Comparison of ENCODE assay signal across 28 mouse cellular contexts in the genomic region with DNA sequence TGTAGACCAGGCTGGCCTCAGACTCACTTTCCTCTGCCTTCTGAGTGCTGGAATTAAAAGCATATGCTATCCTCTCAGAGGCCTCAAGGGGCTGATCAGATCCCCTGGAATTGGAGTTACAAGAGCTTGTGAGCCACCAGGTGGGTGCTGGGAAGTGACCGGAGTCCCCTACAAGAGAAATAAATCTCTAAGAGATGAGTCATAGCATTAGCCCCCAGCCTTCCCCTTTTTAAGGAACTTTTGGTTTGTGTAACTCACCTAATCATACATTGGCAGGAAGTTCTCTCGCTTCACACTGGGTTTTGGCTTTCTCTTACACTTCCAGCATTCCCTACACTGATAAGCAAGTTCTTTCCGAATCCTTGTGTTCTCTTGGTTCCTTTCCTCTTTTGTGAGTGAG. TPM values are rescaled to one million over a fixed set of nuclear protein-coding genes. Genes with fewer than 3 reads are reported as not detected.
A peak's percentile ranks its signal among the peaks of the same experiment; 100 is the strongest.
DNase-seq lines count a peak whose midpoint lies in the region; ATAC-seq and TF ChIP-seq lines count a peak whose summit lies in the region.
"Had no signal": no experiment of that assay in that cellular context is flagged by ENCODE, and none has a peak within 500 bp of the region (broad histone marks: within the 10 kb centered on the region; RNA-seq: fewer than 3 reads in every experiment).

No protein-coding gene starts in this region.

- no peak overlapping the region for H3K4me3 ChIP-seq in heart, embryonic 12.5 days
- H3K4me3 ChIP-seq in heart, adult 2 months: no peak overlapping the region
- no peak overlapping the region for H3K4me3 ChIP-seq in lung, postnatal 0 days (ENCODE audit: low read depth, low read length)
- no peak overlapping the region for H3K4me3 ChIP-seq in stomach, postnatal 0 days (ENCODE audit: low read depth, low read length)
- H3K4me3 ChIP-seq: gastrocnemius, adult 2 months; hindbrain, embryonic 13.5 days; kidney, embryonic 15.5 days; limb, embryonic 13.5 days; liver, embryonic 12.5 days; midbrain, embryonic 10.5 days; neural tube, embryonic 15.5 days had no signal

- intact Hi-C loops in heart, adult 2 months (cut with DNase I): no loop called here

- TF ChIP-seq POLR2A in heart, adult 2 months (IDR thresholded peaks at IDR 0.05; ENCODE audit: insufficient read depth, low read depth, low read length): no peak

- H3K4me2 ChIP-seq in heart, embryonic 12.5 days: no peak overlapping the region
- no peak overlapping the region for H3K4me2 ChIP-seq in lung, postnatal 0 days (replicated peaks; ENCODE audit: low read depth, low read length)
- no peak overlapping the region for H3K4me2 ChIP-seq in stomach, postnatal 0 days (replicated peaks; ENCODE audit: low read depth)
- H3K4me2 ChIP-seq: hindbrain, embryonic 13.5 days; kidney, embryonic 15.5 days; limb, embryonic 13.5 days; liver, embryonic 12.5 days; neural tube, embryonic 15.5 days had no signal

- peaks cover 100% of the 10 kb centered on the region for H3K36me3 ChIP-seq in heart, embryonic 12.5 days
- no peaks in the 10 kb centered on the region for H3K36me3 ChIP-seq in heart, adult 2 months (ENCODE audit: control insufficient read depth, insufficient read depth, low read length)
- no peaks in the 10 kb centered on the region for H3K36me3 ChIP-seq in lung, postnatal 0 days (ENCODE audit: insufficient read depth, low read length)
- no peaks in the 10 kb centered on the region for H3K36me3 ChIP-seq in stomach, postnatal 0 days (ENCODE audit: control insufficient read depth, insufficient read depth, low read length)
- H3K36me3 ChIP-seq: kidney, embryonic 15.5 days; limb, embryonic 13.5 days; liver, embryonic 12.5 days had no signal

- H3K27me3 ChIP-seq in heart, embryonic 12.5 days (replicated peaks): no peaks in the 10 kb centered on the region
- H3K27me3 ChIP-seq in heart, adult 2 months (ENCODE audit: control insufficient read depth, insufficient read depth, low read length): no peaks in the 10 kb centered on the region
- no peaks in the 10 kb centered on the region for H3K27me3 ChIP-seq in lung, postnatal 0 days (replicated peaks; ENCODE audit: insufficient read depth, low read length)
- H3K27me3 ChIP-seq in stomach, postnatal 0 days (ENCODE audit: control insufficient read depth, insufficient read depth, low read length): no peaks in the 10 kb centered on the region
- H3K27me3 ChIP-seq: hindbrain, embryonic 13.5 days; kidney, embryonic 15.5 days; limb, embryonic 13.5 days; neural tube, embryonic 15.5 days; Patski had no signal

- no peak for ATAC-seq in heart, embryonic 12.5 days (ENCODE audit: insufficient number of reproducible peaks, low FRiP score)
- no peak for ATAC-seq in lung, postnatal 0 days
- peak; percentile 37 for ATAC-seq in common myeloid progenitor, adult 5-6 weeks (replicated peaks; ENCODE audit: low read depth, poor library complexity, severe bottlenecking)
- no peak for ATAC-seq in stomach, postnatal 0 days (ENCODE audit: low FRiP score, low TSS enrichment)
- ATAC-seq in monocyte, adult 5-6 weeks (replicated peaks; ENCODE audit: insufficient number of reproducible peaks, low FRiP score, low TSS enrichment, poor library complexity, severe bottlenecking): no peak
- ATAC-seq: forebrain, embryonic 14.5 days; liver, embryonic 12.5 days; midbrain, embryonic 16.5 days; Patski had no signal

- TF ChIP-seq CTCF in heart, adult 2 months (IDR thresholded peaks at IDR 0.05): no peak
- TF ChIP-seq CTCF in lung, postnatal 0 days (IDR thresholded peaks at IDR 0.05): no peak
- 0 out of 2 replicates have a peak, but pooled peaks have one; percentile 7 for TF ChIP-seq CTCF in stomach, postnatal 0 days (IDR thresholded peaks at IDR 0.05; ENCODE audit: low read depth)

- H3K79me2 ChIP-seq in heart, adult 2 months (replicated peaks; ENCODE audit: control insufficient read depth, insufficient read depth, low read length): no peaks in the 10 kb centered on the region

- TF ChIP-seq EP300 in heart, adult 2 months (IDR thresholded peaks at IDR 0.05; ENCODE audit: insufficient read depth, low read depth, low read length): no peak
- no peak for TF ChIP-seq EP300 in lung, postnatal 0 days (IDR thresholded peaks at IDR 0.05)
- no peak for TF ChIP-seq EP300 in stomach, postnatal 0 days (optimal IDR thresholded peaks at IDR 0.05)

- 0 out of 2 replicates have a peak overlapping the region, but pooled peaks have one; percentile 28 for H3K9ac ChIP-seq in heart, embryonic 12.5 days
- no peak overlapping the region for H3K9ac ChIP-seq in heart, adult 2 months (ENCODE audit: low read depth, low read length)
- H3K9ac ChIP-seq in lung, postnatal 0 days (replicated peaks; ENCODE audit: low read depth): no peak overlapping the region
- H3K9ac ChIP-seq in stomach, postnatal 0 days (ENCODE audit: low read length): no peak overlapping the region
- H3K9ac ChIP-seq: hindbrain, embryonic 13.5 days; kidney, embryonic 15.5 days; limb, embryonic 13.5 days; liver, embryonic 12.5 days; neural tube, embryonic 15.5 days had no signal

- H3K9me3 ChIP-seq in heart, embryonic 12.5 days (replicated peaks): no peaks in the 10 kb centered on the region
- no peaks in the 10 kb centered on the region for H3K9me3 ChIP-seq in lung, postnatal 0 days (ENCODE audit: low read length)
- no peaks in the 10 kb centered on the region for H3K9me3 ChIP-seq in stomach, postnatal 0 days (ENCODE audit: control insufficient read depth, low read length)
- H3K9me3 ChIP-seq: hindbrain, embryonic 13.5 days; kidney, embryonic 15.5 days; limb, embryonic 13.5 days; liver, embryonic 12.5 days; midbrain, embryonic 10.5 days; neural tube, embryonic 15.5 days had no signal

- 36% methylated on average over 3 of the region's 3 CpGs for WGBS in heart, embryonic 12.5 days
- 18% methylated on average over 3 of the region's 3 CpGs for WGBS in heart, adult 2 months
- WGBS in lung, postnatal 0 days: 55% methylated on average over 3 of the region's 3 CpGs
- 55% methylated on average over 3 of the region's 3 CpGs for WGBS in stomach, postnatal 0 days

- no peak for DNase-seq in heart, adult 2 months
- DNase-seq in lung, postnatal 0 days (ENCODE audit: low spot score): peak; percentile 9
- no peak for DNase-seq in lung, adult 18-20 months
- DNase-seq in stomach, postnatal 0 days (ENCODE audit: low spot score): no peak
- no peak for DNase-seq in left cerebral cortex, adult 9 months (ENCODE audit: low spot score in 2 of 2)
- DNase-seq: adrenal gland, adult 2 months; cerebellum, adult 11-12 months; cerebellum, postnatal 14 days; embryo, embryonic 11 days; gastrocnemius, adult 2 months; kidney, adult 11 months; kidney, postnatal 36 days; layer of hippocampus, postnatal 36 days; lung, adult 2 months; lung, postnatal 4 days had no signal

- peaks cover 39% of the 10 kb centered on the region for H3K4me1 ChIP-seq in heart, embryonic 12.5 days (replicated peaks)
- H3K4me1 ChIP-seq in heart, adult 2 months (ENCODE audit: control insufficient read depth, insufficient read depth, low read length): no peaks in the 10 kb centered on the region
- no peaks in the 10 kb centered on the region for H3K4me1 ChIP-seq in lung, postnatal 0 days (ENCODE audit: insufficient read depth, low read depth, low read length)
- H3K4me1 ChIP-seq in stomach, postnatal 0 days (replicated peaks; ENCODE audit: control insufficient read depth, insufficient read depth): no peaks in the 10 kb centered on the region
- H3K4me1 ChIP-seq: hindbrain, embryonic 13.5 days; kidney, embryonic 15.5 days; limb, embryonic 13.5 days; liver, embryonic 12.5 days; midbrain, embryonic 10.5 days; neural tube, embryonic 15.5 days had no signal

- peak overlapping the region; percentile 63; the same call in 1 of the 2 replicates for H3K27ac ChIP-seq in heart, embryonic 12.5 days (ENCODE audit: poor library complexity, severe bottlenecking)
- H3K27ac ChIP-seq in heart, adult 2 months: no peak overlapping the region
- H3K27ac ChIP-seq in lung, postnatal 0 days (ENCODE audit: low read length): no peak overlapping the region
- H3K27ac ChIP-seq in stomach, postnatal 0 days (replicated peaks): no peak overlapping the region
- H3K27ac ChIP-seq: gastrocnemius, adult 2 months; hindbrain, embryonic 13.5 days; kidney, embryonic 15.5 days; limb, embryonic 13.5 days; liver, embryonic 12.5 days; midbrain, embryonic 10.5 days; neural tube, embryonic 15.5 days had no signal

RNA-seq across cellular contexts. Expression of gene Mybpc3, which starts 14.1 kb away (rescaled TPM):
- 1,039 and 1,047 TPM in 2 replicates for polyA plus RNA-seq in heart, embryonic 12.5 days (2016; fragmentation: Nextera tagmentation; extraction: Ambion mirVana)
- total RNA-seq in heart, adult 2 months (2021): 1,000 to 10,000 TPM; 1,229 to 1,417 TPM
- 1,378 and 1,771 TPM in 2 replicates for polyA plus RNA-seq in heart, adult 2 months (2012; rRNA removed)
- 4.7 and 6.5 TPM in 2 replicates for polyA plus RNA-seq in lung, postnatal 0 days (2015; fragmentation: Nextera tagmentation; extraction: Ambion mirVana)
- total RNA-seq in common myeloid progenitor, adult 5-6 weeks (2017): 0.09 and 0.15 TPM in 2 replicates
- polyA plus RNA-seq in stomach, postnatal 0 days (2015; fragmentation: Nextera tagmentation; extraction: Ambion mirVana): 0.02 and 0.07 TPM in 2 replicates
- 1.4 to 5.2 TPM (median 3.7 TPM) in 3 replicates for total RNA-seq in monocyte, adult 5-6 weeks (2017)
- polyA plus RNA-seq: adrenal gland, adult 2 months; C2C12; forebrain, embryonic 14.5 days; limb, embryonic 13.5 days; neural tube, embryonic 15.5 days; Patski had no signal

RNA-seq across cellular contexts. Expression of gene Spi1, which starts 49.8 kb away (rescaled TPM):
- 3.0 and 3.1 TPM in 2 replicates for polyA plus RNA-seq in heart, embryonic 12.5 days (2016; fragmentation: Nextera tagmentation; extraction: Ambion mirVana)
- total RNA-seq in heart, adult 2 months (2021): 1 to 10 TPM; 3.7 to 6.2 TPM
- 10.2 and 17.2 TPM in 2 replicates for polyA plus RNA-seq in heart, adult 2 months (2012; rRNA removed)
- polyA plus RNA-seq in lung, postnatal 0 days (2015; fragmentation: Nextera tagmentation; extraction: Ambion mirVana): 23.9 and 24.2 TPM in 2 replicates
- 64.4 and 74.3 TPM in 2 replicates for total RNA-seq in common myeloid progenitor, adult 5-6 weeks (2017)
- polyA plus RNA-seq in stomach, postnatal 0 days (2015; fragmentation: Nextera tagmentation; extraction: Ambion mirVana): 6.4 and 7.0 TPM in 2 replicates
- 306 to 616 TPM (median 505 TPM) in 3 replicates for total RNA-seq in monocyte, adult 5-6 weeks (2017)
- polyA plus RNA-seq: C2C12 had no signal

RNA-seq across cellular contexts. Expression of gene Madd, which starts 51.6 kb away (rescaled TPM):
- polyA plus RNA-seq in heart, embryonic 12.5 days (2016; fragmentation: Nextera tagmentation; extraction: Ambion mirVana): 6.5 and 7.7 TPM in 2 replicates
- total RNA-seq in heart, adult 2 months (2021): 1 to 10 TPM; 4.7 to 8.5 TPM
- 6.1 and 8.6 TPM in 2 replicates for polyA plus RNA-seq in heart, adult 2 months (2012; rRNA removed)
- 7.6 and 10.5 TPM in 2 replicates for polyA plus RNA-seq in lung, postnatal 0 days (2015; fragmentation: Nextera tagmentation; extraction: Ambion mirVana)
- total RNA-seq in common myeloid progenitor, adult 5-6 weeks (2017): 46.4 and 55.6 TPM in 2 replicates
- 7.5 and 8.7 TPM in 2 replicates for polyA plus RNA-seq in stomach, postnatal 0 days (2015; fragmentation: Nextera tagmentation; extraction: Ambion mirVana)
- 66.0 to 190 TPM (median 155 TPM) in 3 replicates for total RNA-seq in monocyte, adult 5-6 weeks (2017)

Comparison
In these comparisons a context has a peak if more than half of its experiments do, and no peak if none do; other contexts are left out.
1. RNA of gene Mybpc3, which starts 14.1 kb away (polyA plus RNA-seq): 1,378 to 1,771 TPM in heart, adult 2 months and 1,039 to 1,047 TPM in heart, embryonic 12.5 days; 4.7 to 6.5 TPM in lung, postnatal 0 days and 0.02 to 0.07 TPM in stomach, postnatal 0 days; every median in the first group is over 100 times any median in the second.